Mouse (Mus musculus) cerebellum, adult (tissue): ENCODE measurements around the gene Dclk3.

Experiments
- ATAC-seq: cut with Nextera tagmentation; 2 replicates; pipeline ENCODE4 v1.9.2; 2017; ENCODE audit warnings: mild to moderate bottlenecking, moderate library complexity, mixed read lengths; ENCODE audit not compliant: insufficient number of reproducible peaks, low FRiP score, low TSS enrichment

Gene Dclk3

DNA sequence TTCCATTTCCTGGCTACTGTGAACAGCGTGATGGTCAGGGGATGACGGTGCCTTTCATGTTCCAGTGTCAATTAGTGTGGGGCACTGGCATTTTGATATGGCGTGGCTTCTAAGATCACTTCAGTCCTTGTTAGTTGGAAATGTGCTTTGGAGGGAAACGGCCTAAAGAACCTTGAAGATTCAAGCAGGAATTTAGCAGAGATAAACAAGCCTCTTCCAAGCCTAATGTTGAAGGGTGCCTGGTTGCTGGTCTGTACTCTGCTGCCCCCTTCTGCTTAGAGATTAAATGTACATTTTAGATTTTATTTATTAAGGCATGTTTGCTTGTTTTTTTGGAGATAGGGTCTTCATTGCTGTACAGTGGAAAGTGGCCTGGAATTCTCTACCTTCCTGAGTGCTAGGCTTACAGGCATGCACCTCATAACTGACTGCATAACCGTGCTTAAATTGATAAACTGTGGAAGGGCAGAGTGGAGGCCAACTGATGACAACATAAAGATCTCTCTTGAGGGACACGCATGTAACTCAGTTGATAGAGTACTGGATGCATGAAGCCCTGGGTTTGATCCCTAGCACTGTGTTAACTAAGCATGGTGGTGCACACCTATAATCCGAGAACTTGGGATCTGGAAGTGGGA is 40.1 kb downstream of the Dclk3 start:
- ATAC-seq, result no peak

DNA sequence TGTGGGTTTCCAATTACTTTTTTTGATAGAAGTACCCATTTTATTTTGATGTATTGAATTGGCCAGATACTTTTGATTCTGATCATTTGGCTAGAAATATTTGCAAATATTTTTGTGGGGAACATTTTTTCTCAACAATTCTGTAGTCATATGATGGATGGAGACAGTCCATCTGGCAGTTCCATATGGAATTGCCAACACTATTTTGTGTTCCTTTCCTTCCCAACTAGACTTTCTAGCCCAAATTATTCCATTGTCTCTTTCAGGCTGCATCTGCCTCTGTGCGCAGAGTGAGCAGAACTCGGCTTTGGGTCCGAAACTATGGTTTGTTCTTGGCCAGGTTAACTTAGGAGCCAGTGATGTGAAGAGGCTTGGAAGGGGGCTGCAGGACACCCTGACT is 42.1 kb downstream of the Dclk3 start:
- no peak for ATAC-seq

DNA sequence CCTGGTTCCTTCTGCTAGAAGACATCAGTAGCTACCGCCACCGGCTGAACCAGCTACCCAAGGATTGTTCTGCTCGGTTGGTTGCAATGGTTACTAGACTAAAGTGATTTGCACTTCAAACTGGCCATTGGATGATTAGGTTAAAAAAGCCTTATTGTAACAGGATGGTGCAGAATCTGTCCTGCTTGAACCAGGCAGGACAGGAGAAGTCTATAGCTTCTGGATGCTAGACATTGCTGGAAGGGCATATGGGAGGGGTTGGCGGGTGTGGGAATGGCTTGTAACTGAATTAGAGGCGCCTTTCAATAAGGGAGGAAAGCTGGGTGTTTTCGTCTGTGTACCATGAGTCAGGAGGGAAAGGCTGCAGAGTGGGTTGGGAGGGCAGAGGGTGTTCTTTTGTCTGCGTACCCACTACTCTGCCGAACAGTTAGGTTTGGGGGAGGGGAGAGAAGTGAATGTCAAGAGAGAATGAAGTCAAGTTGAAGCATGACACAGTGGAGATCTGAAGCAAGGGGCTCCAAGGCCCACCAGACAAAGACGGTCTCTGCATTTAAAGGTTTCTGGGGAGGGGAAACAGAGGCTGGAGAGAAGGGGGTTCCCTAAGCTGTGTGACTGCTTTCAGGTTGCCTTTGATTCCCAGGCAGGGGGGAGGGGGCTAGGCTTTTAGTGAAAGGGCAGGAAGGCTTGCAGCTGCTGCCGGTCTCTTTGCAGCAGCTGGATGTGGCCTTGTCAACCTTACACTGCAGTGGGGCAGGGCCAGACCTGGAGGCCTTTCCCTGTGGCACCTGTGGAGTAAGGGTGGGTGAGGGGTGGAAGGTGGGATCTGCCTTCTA is 48.0 kb downstream of the Dclk3 start:
- ATAC-seq, result no peak

DNA sequence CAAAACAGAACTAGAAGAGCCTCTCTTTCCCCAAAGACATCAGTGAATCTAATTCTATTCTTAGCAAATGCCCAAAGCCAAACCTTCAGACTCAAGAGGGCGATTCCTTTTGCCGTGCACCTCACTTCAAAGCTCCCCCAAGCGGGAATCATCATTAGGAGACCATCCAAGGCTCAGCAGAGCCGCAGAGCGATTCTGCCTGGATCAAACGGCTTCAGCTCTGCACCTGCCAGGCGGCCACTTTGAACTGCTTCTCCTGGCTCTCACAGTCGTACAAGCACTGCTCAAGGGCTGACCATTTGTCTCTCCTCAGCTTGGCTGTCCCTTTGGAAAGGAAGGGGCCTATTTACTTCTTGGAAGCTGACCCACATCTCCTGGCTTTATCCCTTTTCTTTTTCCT is 51.7 kb downstream of the Dclk3 start:
- ATAC-seq, result no peak

DNA sequence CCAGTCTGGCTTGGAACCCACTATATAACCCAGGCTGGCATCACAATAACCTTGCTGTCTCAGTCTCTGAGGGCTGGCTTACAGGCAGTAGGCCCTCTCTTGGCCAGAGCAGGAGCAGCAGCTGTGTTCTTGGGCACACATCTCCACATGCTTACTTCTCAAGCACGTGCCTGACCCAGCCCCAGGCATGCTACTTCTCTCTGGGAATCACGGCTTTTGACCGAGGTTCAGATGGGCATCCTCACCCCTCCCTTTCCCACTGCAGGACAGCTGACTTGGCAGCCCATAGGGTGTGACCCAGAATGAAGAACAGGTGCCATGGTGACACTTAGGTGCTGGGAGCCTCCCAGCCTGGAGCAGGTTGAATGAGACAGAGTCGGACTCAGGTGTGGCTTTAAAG is 52.4 kb downstream of the Dclk3 start:
- no peak for ATAC-seq

DNA sequence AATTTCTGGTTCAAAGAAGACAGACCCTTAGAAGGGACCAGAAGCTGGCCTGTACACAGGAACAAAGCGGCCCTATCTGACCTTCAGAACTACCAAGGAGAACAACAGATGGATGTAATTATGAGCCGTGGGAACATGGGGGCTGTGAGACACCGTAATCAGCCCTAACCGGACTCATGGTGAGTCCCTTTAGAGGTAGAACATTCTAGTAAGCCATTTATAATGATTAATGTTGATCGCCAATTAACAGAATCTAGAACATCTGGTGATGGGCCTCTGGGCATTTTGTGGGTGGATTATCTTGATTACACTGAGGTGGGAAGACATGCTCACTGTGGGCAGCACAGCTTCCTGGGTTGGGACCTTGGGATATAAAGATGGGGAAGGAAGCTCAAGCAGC is 54.6 kb downstream of the Dclk3 start:
- no peak for ATAC-seq

DNA sequence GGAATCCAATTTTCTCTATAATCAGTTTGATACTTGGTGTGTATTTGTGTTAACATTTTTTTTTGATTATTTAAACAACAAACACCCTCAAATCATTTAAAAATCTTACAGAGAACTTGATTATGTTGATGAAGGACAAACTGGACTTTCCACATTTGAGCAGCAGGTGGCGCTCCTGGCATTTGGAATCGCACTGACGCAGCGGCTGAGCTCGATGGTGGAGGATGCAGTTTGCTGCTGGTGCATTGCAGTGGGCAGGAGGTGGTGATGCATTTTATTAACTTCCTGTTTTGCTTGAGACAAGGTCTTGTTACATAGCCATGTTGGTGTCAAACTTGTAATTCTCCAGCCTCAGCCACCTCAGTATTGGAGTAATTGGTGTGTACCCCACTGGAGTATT is 56.7 kb downstream of the Dclk3 start:
- peak; percentile 48; the same call in 1 of the 2 replicates for ATAC-seq

DNA sequence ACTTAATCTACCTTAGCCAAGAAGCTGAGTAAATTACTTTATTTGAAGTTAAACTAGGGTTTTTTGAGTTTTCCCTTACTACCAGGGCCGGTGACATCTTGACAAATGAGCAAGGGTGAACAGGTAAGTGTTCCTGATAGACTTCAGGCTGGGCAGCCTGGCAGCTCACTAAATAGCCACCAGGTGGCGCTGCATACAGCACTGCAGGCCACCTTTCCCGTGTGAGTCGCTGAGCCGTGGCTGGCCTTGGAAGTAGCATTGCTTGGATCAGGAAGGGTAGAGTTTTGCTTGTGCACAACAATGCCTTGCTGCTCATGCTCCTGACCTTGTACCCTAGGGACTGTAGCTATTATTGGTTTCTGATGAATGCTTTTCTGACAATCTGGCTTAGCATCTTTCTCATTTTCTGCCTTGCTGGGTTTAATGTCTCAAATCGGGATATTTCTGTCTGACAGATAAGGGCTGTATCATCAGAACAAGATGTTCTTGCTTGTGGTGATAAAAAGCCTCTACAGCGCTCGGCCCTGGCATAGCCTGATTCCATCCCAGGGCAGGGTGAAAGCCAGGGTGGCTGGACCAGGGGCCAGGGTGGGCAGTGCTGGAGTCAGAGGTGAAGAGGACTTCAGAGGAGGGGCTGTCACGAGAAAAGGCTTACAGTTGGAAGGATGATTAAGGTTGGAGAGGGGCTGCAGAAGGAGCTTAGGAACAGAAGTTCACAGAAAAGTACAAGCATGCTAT is 58.4 kb downstream of the Dclk3 start:
- peak; percentile 80 for ATAC-seq

DNA sequence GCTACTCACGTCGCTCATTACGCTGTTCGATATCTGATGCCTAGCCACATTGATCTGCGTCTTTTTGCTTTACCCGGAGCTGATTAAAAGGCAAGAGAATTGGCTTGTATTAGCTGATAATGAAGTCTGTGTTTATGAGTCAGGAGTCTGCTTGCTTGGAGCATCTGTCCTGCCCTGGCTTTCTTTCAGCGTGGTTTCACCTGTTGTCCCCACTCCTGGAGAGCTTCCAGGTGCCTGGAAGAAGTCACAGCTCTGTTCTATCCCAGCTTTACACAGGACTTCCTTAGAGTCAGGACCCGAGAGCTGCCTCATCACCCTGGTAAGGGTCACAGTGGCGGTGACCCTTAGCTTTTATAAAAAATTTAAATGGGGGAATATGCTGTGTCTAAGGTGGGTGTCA is 61.3 kb downstream of the Dclk3 start:
- no peak for ATAC-seq

- ATAC-seq, result no peak
Measured at GRCm38 (mm10) chr9:111506075-111506474, 67.2 kb downstream of the Dclk3 start.

GRCm38 (mm10) chr9:111514586-111515473 is 75.9 kb downstream of the Dclk3 start:
- no peak for ATAC-seq

GRCm38 (mm10) chr9:111515536-111515935 is 76.7 kb downstream of the Dclk3 start:
- ATAC-seq, result no peak

DNA sequence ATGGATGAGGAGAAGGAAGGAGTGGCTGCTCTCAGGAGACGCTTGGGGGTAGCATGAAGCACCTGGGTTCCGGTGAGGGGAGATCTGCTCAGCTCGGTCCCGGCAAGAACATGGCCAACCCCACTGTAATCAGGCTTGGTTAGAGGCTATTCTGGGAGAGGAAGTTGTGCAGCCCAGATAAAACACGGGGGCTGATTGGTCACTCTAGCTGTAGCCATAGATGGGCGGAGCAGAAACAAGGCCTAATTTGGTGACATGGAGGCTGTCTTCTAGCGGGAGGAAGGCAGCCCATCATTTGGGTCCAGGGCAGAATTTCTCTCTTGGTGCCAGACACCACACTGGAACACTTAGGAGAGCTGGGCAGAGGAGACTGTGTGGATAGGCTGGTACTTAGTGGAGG is 83.3 kb downstream of the Dclk3 start:
- no peak for ATAC-seq

DNA sequence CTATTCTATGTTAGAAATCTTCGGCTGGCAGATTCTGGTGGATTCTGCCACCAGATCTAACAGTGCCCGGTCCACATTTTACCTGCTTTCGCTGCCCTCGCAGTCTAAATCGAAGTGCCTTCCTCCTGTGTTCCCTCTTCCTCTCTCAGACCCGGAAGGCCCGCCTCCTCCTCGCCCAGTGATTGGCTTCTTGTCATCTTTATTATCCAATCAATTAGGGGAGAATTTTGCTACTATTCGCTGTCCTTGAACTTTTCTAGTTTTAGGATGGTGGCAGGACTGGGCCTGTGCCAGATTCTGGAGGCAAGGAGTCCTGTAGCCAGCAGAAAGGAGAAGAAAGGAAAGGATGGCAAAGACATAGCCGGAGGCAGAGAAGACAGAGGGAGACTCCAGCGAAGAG is 84.2 kb downstream of the Dclk3 start:
- no peak for ATAC-seq

DNA sequence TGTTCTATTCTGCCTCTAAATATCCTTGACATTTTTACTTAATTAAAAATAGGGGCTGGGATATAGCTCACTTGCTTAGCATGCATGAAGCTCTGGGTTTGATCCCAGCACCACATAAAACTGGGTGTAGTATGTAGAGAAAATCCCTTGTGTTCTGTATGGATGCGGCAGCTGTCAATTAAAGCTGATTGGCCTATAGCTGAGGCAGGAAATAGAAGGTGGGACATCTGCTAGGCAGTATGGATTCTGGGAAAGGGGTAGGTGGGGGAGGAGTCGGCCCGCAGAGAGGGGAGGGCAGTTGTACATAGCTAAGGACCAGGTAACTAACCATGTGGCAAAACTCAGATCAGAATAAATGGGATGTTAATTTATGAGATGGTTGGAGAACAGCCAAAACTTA is 85.0 kb downstream of the Dclk3 start:
- ATAC-seq, result no peak

DNA sequence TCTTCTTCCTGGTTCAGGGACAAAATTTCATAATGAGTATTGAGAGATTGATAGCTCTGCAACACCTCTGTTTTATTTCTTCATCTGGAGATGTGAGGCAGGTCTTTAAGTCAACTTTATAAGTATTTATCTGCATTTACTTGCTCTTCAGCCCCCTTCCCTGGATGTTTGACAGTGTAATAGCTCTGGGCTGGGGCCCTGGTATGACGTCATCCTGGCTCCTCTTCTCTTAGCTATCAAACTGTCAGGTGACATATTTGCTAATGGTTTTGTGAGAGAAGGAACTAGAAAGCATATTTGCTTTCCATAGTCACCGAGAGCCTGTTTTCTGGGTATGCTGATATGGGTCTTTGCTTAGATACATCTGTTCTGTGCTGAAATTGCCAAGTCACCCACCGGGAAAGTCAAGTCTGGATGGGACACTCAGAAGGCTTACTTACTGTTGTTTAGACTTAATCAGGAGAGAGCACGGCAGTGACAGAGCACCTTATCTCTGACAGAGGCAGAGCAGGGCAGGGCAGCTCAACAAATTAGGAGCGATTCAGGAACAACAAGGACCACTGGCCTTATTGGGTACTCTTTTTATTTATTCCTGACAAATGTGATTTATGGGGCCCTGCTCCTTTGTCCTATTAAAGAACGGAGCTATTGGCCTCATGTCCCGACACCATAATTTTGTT is 96.0 kb downstream of the Dclk3 start:
- no peak for ATAC-seq

GRCm38 (mm10) chr9:111535445-111536064 is 96.7 kb downstream of the Dclk3 start:
- ATAC-seq, result no peak
